Comparison of ENCODE assay signal across 30 mouse cellular contexts in genomic region chr9:99258891-99259290, GRCm38 (mm10). TPM values are rescaled to one million over a fixed set of nuclear protein-coding genes. Genes with fewer than 3 reads are reported as not detected.
DNase-seq lines count a peak whose midpoint lies in the region; ATAC-seq and TF ChIP-seq lines count a peak whose summit lies in the region.
"Had no signal": no experiment of that assay in that cellular context is flagged by ENCODE, and none has a peak within 500 bp of the region (broad histone marks: within the 10 kb centered on the region; RNA-seq: fewer than 3 reads in every experiment).

No protein-coding gene starts in this region.

- no peak overlapping the region for H3K9ac ChIP-seq in intestine, postnatal 0 days (ENCODE audit: low read depth, low read length)

- H3K4me1 ChIP-seq in intestine, postnatal 0 days (replicated peaks; ENCODE audit: control insufficient read depth, insufficient read depth, low read length), result no peaks in the 10 kb centered on the region

- TF ChIP-seq CTCF in intestine, postnatal 0 days (IDR thresholded peaks at IDR 0.05; ENCODE audit: low read depth), result no peak

- peaks cover 30% of the 10 kb centered on the region for H3K36me3 ChIP-seq in intestine, postnatal 0 days (ENCODE audit: control insufficient read depth, insufficient read depth)

- no peak overlapping the region for H3K4me2 ChIP-seq in intestine, postnatal 0 days (replicated peaks; ENCODE audit: low read depth)

- DNase-seq in ES-CJ7 (ENCODE audit: low read depth, low spot score) (peak; percentile 59), R1 (ENCODE audit: low read depth, low spot score) (peak; percentile 75), ZHBTc4 (ENCODE audit: low read depth, low spot score) (peak; percentile 15)
- no peak for DNase-seq in gastrocnemius, postnatal 25 days
- no peak for DNase-seq in urinary bladder, postnatal 36 days (ENCODE audit: low spot score in 2 of 2)
- DNase-seq: adrenal gland, adult 2 months; adrenal gland, adult 8-10 months; adrenal gland, postnatal 10 days; adrenal gland, postnatal 14 days; adrenal gland, postnatal 25 days; adrenal gland, postnatal 36 days; B cell, adult 2 months; cerebellum, adult 11 months; cerebellum, adult 11-12 months; cerebellum, adult 18-20 months; cerebellum, adult 2 months; cerebellum, adult 8-10 months; cerebellum, adult 9-10 months had no signal

- no peak for ATAC-seq in intestine, postnatal 0 days
- ATAC-seq: activated CD4-positive, CD25-positive, alpha-beta regulatory T cell, adult 4 months; CD4-positive, CD25-positive, alpha-beta regulatory T cell, adult 4 months; Patski had no signal

- no peaks in the 10 kb centered on the region for H3K27me3 ChIP-seq in intestine, postnatal 0 days (replicated peaks; ENCODE audit: control insufficient read depth, insufficient read depth, low read length)
- H3K27me3 ChIP-seq: CH12.LX, Patski had no signal

- H3K4me3 ChIP-seq in intestine, postnatal 0 days (ENCODE audit: low read depth, low read length), result no peak overlapping the region

- no peaks in the 10 kb centered on the region for H3K9me3 ChIP-seq in intestine, postnatal 0 days (ENCODE audit: control insufficient read depth)
- H3K9me3 ChIP-seq: G1E had no signal

- 78% methylated on average over 5 of the region's 5 CpGs for WGBS in intestine, postnatal 0 days

- H3K27ac ChIP-seq in intestine, postnatal 0 days (ENCODE audit: low read depth, low read length), result no peak overlapping the region

RNA-seq across cellular contexts. Expression of gene Cep70, which starts 15.7 kb away (rescaled TPM):
- 1 to 10 TPM; 3.0 to 3.1 TPM for total RNA-seq in gastrocnemius, postnatal 25 days (2021)
- 9.3 and 11.2 TPM in 2 replicates for polyA plus RNA-seq in intestine, postnatal 0 days (2015; fragmentation: Nextera tagmentation; extraction: Ambion mirVana)

RNA-seq across cellular contexts. Expression of gene Faiml, which starts 21.9 kb away (rescaled TPM):
- total RNA-seq in gastrocnemius, postnatal 25 days (2021), result not detected
- polyA plus RNA-seq in intestine, postnatal 0 days (2015; fragmentation: Nextera tagmentation; extraction: Ambion mirVana), result not detected in 2 replicates
- total RNA-seq: adrenal gland, adult 18-20 months; adrenal gland, adult 2 months; adrenal gland, adult 8-10 months; adrenal gland, postnatal 10 days; adrenal gland, postnatal 14 days; adrenal gland, postnatal 25 days; adrenal gland, postnatal 36 days; adrenal gland, postnatal 4 days; CH12.LX; ES-E14; G1E; MEL had no signal
- polyA plus RNA-seq: activated CD4-positive, CD25-positive, alpha-beta regulatory T cell, adult 4 months; adrenal gland, adult 2 months; brain, embryonic 14.5 days; C2C12; CD4-positive, CD25-positive, alpha-beta regulatory T cell, adult 4 months; cerebellum, adult 2 months; G1E had no signal

Comparison
In these comparisons a context has a peak if more than half of its experiments do, and no peak if none do; other contexts are left out.
1. DNase-seq: peak in ES-CJ7 (single experiment), R1 (single experiment) and ZHBTc4 (single experiment); none in gastrocnemius, postnatal 25 days (single experiment) and urinary bladder, postnatal 36 days (0 of 2).